Mouse (Mus musculus) heart, embryonic 15.5 days (tissue): Measurements from ENCODE around the gene Tle4. TPM values are rescaled to one million over a fixed set of nuclear protein-coding genes. Genes with fewer than 3 reads are reported as not detected.

Experiments used
- ATAC-seq: fragments of 200-750 bp; cut with Nextera tagmentation; replicated peaks from 2 replicates; pipeline ENCODE4 v1.8.0; 2017; ENCODE audit warnings: low read depth, moderate TSS enrichment; ENCODE audit not compliant: insufficient number of reproducible peaks, insufficient read depth, low FRiP score
- H3K27ac ChIP-seq: fragments of 300-500 bp; sonication (generic); 2 replicates; pipeline ENCODE4 v1.5.1; 2015; ENCODE audit warnings: mild to moderate bottlenecking, inconsistent platforms
- H3K27me3 ChIP-seq: fragments of 300-500 bp; sonication (generic); 2 replicates; pipeline ENCODE4 v1.6.1; 2015; ENCODE audit warnings: inconsistent platforms
- H3K36me3 ChIP-seq: fragments of 300-500 bp; sonication (generic); 2 replicates; pipeline ENCODE4 v1.6.1; 2015; ENCODE audit warnings: mild to moderate bottlenecking, inconsistent platforms
- H3K4me1 ChIP-seq: fragments of 300-500 bp; sonication (generic); replicated peaks from 2 replicates; pipeline ENCODE4 v1.6.1; 2015; ENCODE audit warnings: inconsistent platforms
- H3K4me2 ChIP-seq: fragments of 300-500 bp; sonication (generic); 2 replicates; pipeline ENCODE4 v1.6.1; 2015; ENCODE audit warnings: inconsistent platforms, mild to moderate bottlenecking, moderate library complexity
- H3K4me3 ChIP-seq: fragments of 300-500 bp; sonication (generic); 2 replicates; pipeline ENCODE4 v1.5.1; 2015; ENCODE audit warnings: mild to moderate bottlenecking, inconsistent platforms
- H3K9ac ChIP-seq: fragments of 300-500 bp; sonication (generic); 2 replicates; pipeline ENCODE4 v1.6.1; 2015; ENCODE audit warnings: mild to moderate bottlenecking, inconsistent platforms
- H3K9me3 ChIP-seq: fragments of 300-500 bp; sonication (generic); replicated peaks from 2 replicates; pipeline ENCODE4 v1.6.1; 2016; ENCODE audit warnings: inconsistent platforms
- WGBS: fragments of 180-500 bp; shearing (Covaris S2); methylation state at CpG from one replicate; pipeline ENCODE4 v1.1.7; 2015; ENCODE audit warnings: mixed read lengths; 5-methylcytosine and 5-hydroxymethylcytosine counted together
- polyA plus RNA-seq: library from polyadenylated mRNA; unstranded; fragments of >200 nt; fragmentation: Nextera tagmentation; extraction: Ambion mirVana; gene quantifications from 2 replicates; pipeline ENCODE4 v1.2.1, GENCODE M21; 2015

Tle4 gene
- polyA plus RNA-seq, 1 experiment from 2014 or later, result 7.3 TPM

- ATAC-seq, result no peak
- H3K4me1 ChIP-seq, result peaks cover 12% of the 10 kb centered on the region
- WGBS, result 85% methylated on average over 1 of the region's 1 CpGs
Observed at GRCm38 (mm10) chr19:14600841-14601240, 3.0 kb upstream of the Tle4 start.

DNA sequence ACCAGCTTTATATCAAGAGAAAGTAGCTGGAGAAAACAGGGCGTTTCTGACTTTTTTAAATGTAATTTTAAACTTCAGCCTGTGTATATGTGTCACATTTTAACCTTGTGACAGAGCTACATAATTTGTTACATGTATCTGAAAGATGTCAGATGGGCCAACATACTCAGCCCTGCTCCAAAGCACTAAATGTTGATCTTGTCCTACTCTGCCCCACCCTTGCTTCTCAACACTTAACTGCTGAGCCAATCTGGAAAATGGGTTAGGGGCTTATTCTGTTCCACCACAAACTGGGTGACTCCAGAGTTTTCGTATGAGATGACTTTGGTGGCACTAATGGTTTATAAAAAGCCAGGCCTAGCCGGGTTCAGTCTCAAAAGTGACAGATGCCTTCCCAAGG is 2.5 kb upstream of the Tle4 start:
- H3K9me3 ChIP-seq, result no peaks in the 10 kb centered on the region
- peaks cover 16% of the 10 kb centered on the region for H3K4me1 ChIP-seq
- H3K9ac ChIP-seq, result no peak overlapping the region
- 0 out of 2 replicates have a peak overlapping the region, but pooled peaks have one; percentile 1 for H3K4me2 ChIP-seq
- H3K36me3 ChIP-seq, result no peaks in the 10 kb centered on the region
- 92% methylated on average over 3 of the region's 3 CpGs for WGBS
- H3K4me3 ChIP-seq, result no peak overlapping the region
- no peak overlapping the region for H3K27ac ChIP-seq
- no peak for ATAC-seq
- 0 out of 2 replicates have a peak, but pooled peaks cover 10% of the 10 kb centered on the region for H3K27me3 ChIP-seq

More at GRCm38 (mm10) chr19:14600841-14601240, 3.0 kb upstream of the Tle4 start:
- Histone ChIP-seq H3K27ac (no peak overlapping the region), H3K27me3 (0 out of 2 replicates have a peak, but pooled peaks cover 10% of the 10 kb centered on the region), H3K9me3 (no peaks in the 10 kb centered on the region), H3K4me2 (no peak overlapping the region), H3K36me3 (no peaks in the 10 kb centered on the region), H3K9ac (no peak overlapping the region), H3K4me3 (no peak overlapping the region)

- ATAC-seq, result no peak
- H3K27me3 ChIP-seq, result 0 out of 2 replicates have a peak, but pooled peaks cover 10% of the 10 kb centered on the region
- no peaks in the 10 kb centered on the region for H3K36me3 ChIP-seq
- H3K27ac ChIP-seq, result no peak overlapping the region; the same call in 1 of the 2 replicates
- H3K4me3 ChIP-seq, result no peak overlapping the region
- WGBS, result 53% methylated on average over 8 of the region's 8 CpGs
- H3K9ac ChIP-seq, result no peak overlapping the region
- peaks cover 18% of the 10 kb centered on the region for H3K4me1 ChIP-seq
- H3K4me2 ChIP-seq, result 0 out of 2 replicates have a peak overlapping the region, but pooled peaks have one; percentile 1
- H3K9me3 ChIP-seq, result no peaks in the 10 kb centered on the region
Observed at GRCm38 (mm10) chr19:14599851-14600251, 2.0 kb upstream of the Tle4 start.

DNA sequence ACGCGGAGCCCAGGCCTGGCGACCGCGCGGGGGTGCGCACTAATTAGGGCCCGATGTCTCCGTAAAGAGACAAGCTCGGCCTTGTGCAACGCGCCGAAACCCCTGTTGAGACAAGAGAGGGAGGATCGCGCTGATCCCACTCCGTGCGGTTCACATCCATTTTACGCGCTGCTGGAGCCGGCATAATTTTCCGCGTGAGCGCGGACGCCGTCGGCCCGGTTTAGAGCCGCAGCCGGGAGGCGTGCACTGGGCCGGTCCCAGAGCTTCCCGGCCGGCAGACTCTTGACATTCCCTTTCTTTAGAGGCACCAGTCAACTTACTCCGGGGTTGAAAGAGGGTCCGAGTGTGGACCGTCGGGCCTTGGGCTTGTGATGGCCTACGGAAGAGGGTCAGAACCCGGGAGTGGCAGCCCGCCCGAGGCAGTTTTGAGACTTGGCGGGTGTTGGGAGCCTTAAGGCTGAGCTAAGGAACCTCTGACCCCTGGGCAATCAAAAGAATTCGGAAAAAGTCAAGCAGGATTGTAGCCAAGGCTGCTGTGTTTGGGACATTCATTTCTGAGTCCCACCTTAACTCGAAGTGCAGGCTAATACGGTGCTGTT is 938 bp upstream of the Tle4 start:
- 1% methylated on average over 46 of the region's 46 CpGs for WGBS
- H3K4me3 ChIP-seq, result peak overlapping the region; percentile 68

DNA sequence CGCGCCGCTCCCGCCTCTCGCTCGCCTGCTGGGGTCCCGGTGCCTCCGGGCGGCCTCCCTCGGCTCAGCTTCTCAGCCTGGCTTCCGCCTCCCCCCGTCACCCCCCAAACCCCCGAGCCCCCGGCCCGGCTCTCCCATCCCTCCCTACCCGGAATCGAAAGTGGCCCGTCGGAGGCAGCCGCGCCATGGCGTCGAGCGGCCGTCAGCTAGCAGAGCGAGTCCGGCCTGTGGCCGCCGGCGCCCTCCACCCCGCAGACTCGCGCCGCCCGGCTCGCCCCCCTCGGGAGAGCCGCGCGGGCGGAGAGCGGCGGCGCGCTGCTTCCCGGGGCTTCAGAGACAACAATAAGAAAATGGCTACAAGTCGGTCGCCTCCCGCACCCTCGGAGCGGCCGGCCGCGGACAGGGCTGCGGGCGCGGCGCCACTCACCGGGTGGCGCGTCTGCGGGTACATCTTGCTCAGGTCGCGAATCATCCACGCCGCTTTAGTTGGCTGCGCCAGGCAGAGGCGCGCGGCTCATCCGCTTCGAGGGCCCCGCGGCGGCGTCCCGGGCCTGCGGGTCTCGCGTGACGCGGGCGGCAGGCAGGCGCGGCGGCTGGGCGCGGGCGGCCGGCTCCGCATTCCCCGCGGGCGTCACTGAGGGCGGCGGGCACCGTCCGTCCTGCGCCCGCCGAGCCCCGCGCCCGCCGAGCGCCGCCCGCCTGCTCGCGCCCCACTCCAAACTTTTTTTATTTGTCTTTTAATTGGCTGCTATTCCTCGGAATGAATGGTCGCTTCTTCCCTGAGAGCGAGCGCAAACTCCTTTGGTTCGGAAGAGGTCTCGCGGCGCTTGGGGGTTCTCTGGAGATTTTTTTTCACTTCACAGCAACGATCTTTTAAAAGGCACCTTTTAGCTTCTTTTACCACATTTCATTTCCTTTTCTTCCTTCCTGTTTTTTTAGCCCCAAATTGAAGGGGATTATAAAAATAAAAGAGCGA is 622 bp downstream of the Tle4 start:
- Histone ChIP-seq H3K9me3 (no peaks in the 10 kb centered on the region), H3K9ac (peak overlapping the region; percentile 96), H3K27me3 (no peaks in the 10 kb centered on the region), H3K4me1 (peaks cover 21% of the 10 kb centered on the region), H3K4me3 (peak overlapping the region; percentile 98), H3K27ac (peak overlapping the region; percentile 95), H3K36me3 (no peaks in the 10 kb centered on the region), H3K4me2 (peak overlapping the region; percentile 70)
- no peak for ATAC-seq
- WGBS, result under 1% methylated on average over 113 of the region's 120 CpGs

More for the DNA sequence above, 938 bp upstream of the Tle4 start:
- ATAC-seq, result peak; percentile 23
- Histone ChIP-seq H3K27me3 (0 out of 2 replicates have a peak, but pooled peaks cover 4% of the 10 kb centered on the region), H3K4me2 (peak overlapping the region; percentile 81), H3K9me3 (no peaks in the 10 kb centered on the region), H3K4me1 (peaks cover 21% of the 10 kb centered on the region), H3K36me3 (no peaks in the 10 kb centered on the region), H3K27ac (peak overlapping the region; percentile 90), H3K9ac (peak overlapping the region; percentile 64)

GRCm38 (mm10) chr19:14596358-14596940 is 1.4 kb downstream of the Tle4 start:
- no peaks in the 10 kb centered on the region for H3K9me3 ChIP-seq
- peak overlapping the region; percentile 98 for H3K4me3 ChIP-seq
- H3K27ac ChIP-seq, result peak overlapping the region; percentile 95
- H3K27me3 ChIP-seq, result no peaks in the 10 kb centered on the region
- peaks cover 21% of the 10 kb centered on the region for H3K4me1 ChIP-seq
- no peak for ATAC-seq
- peak overlapping the region; percentile 70 for H3K4me2 ChIP-seq
- H3K9ac ChIP-seq, result peak overlapping the region; percentile 96
- no peaks in the 10 kb centered on the region for H3K36me3 ChIP-seq
- under 1% methylated on average over 12 of the region's 12 CpGs for WGBS

GRCm38 (mm10) chr19:14595390-14595997 is 2.4 kb downstream of the Tle4 start:
- Histone ChIP-seq H3K36me3 (no peaks in the 10 kb centered on the region), H3K9me3 (no peaks in the 10 kb centered on the region), H3K27me3 (no peaks in the 10 kb centered on the region), H3K4me1 (peaks cover 21% of the 10 kb centered on the region), H3K27ac (no peak overlapping the region), H3K4me2 (peak overlapping the region; percentile 70), H3K4me3 (peak overlapping the region; percentile 98), H3K9ac (no peak overlapping the region)
- ATAC-seq, result no peak
- 22% methylated on average over 11 of the region's 11 CpGs for WGBS

GRCm38 (mm10) chr19:14594537-14594936 is 3.3 kb downstream of the Tle4 start:
- Histone ChIP-seq H3K27me3 (no peaks in the 10 kb centered on the region), H3K9ac (no peak overlapping the region), H3K36me3 (no peaks in the 10 kb centered on the region), H3K4me1 (peaks cover 15% of the 10 kb centered on the region), H3K27ac (no peak overlapping the region), H3K9me3 (no peaks in the 10 kb centered on the region), H3K4me2 (peak overlapping the region; percentile 70; the same call in 1 of the 2 replicates), H3K4me3 (peak overlapping the region; percentile 10; the same call in 1 of the 2 replicates)
- 81% methylated on average over 3 of the region's 3 CpGs for whole genome bisulfite sequencing
- no peak for ATAC-seq

- H3K27me3 ChIP-seq, result no peaks in the 10 kb centered on the region
- no peak overlapping the region for H3K27ac ChIP-seq
- no peak overlapping the region for H3K4me2 ChIP-seq
- 78% methylated on average over 10 of the region's 10 CpGs for WGBS
- H3K9ac ChIP-seq, result no peak overlapping the region
- ATAC-seq, result no peak
- no peaks in the 10 kb centered on the region for H3K36me3 ChIP-seq
- H3K4me1 ChIP-seq, result peaks cover 12% of the 10 kb centered on the region; the same call in 1 of the 2 replicates
- H3K9me3 ChIP-seq, result no peaks in the 10 kb centered on the region
- H3K4me3 ChIP-seq, result no peak overlapping the region
Observed at GRCm38 (mm10) chr19:14591809-14592535, 5.9 kb downstream of the Tle4 start.

DNA sequence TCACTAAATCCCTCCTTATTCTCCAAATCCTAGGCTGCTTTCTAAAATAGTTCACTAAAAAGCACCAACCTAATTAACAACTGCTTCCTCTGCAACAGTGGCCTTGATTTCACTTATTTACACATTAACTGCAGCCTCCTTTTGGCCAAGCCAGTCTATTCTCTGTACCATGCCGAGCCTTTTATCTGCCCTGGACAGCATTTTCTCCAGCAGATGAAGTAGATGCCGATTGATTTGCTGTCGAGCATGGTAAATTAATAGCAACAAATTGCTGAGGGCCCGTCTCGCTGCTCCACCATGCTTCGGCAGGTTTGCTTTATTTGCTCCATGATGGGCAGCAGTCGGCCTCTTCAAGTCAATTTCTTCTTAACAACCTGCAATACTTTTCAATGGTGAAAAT is 7.7 kb downstream of the Tle4 start:
- H3K9ac ChIP-seq, result no peak overlapping the region
- no peaks in the 10 kb centered on the region for H3K27me3 ChIP-seq
- no peak for ATAC-seq
- H3K27ac ChIP-seq, result no peak overlapping the region
- no peaks in the 10 kb centered on the region for H3K36me3 ChIP-seq
- no peak overlapping the region for H3K4me3 ChIP-seq
- H3K4me1 ChIP-seq, result peaks cover 14% of the 10 kb centered on the region; the same call in 1 of the 2 replicates
- H3K4me2 ChIP-seq, result no peak overlapping the region
- 81% methylated on average over 7 of the region's 7 CpGs for WGBS
- H3K9me3 ChIP-seq, result no peaks in the 10 kb centered on the region
